8 mouse cellular contexts compared by ENCODE assay signal in genomic region chr4:116073146-116073545, GRCm38 (mm10). TPM values are rescaled to one million over a fixed set of nuclear protein-coding genes. Genes with fewer than 3 reads are reported as not detected.
DNase-seq lines count a peak whose midpoint lies in the region; ATAC-seq lines count a peak whose summit lies in the region.

No protein-coding gene starts in this region.

- H3K27ac ChIP-seq in hindbrain, embryonic 10.5 days = no peak overlapping the region
- no peak overlapping the region for H3K27ac ChIP-seq in hindbrain, embryonic 11.5 days (ENCODE audit: low read depth, low read length)
- H3K27ac ChIP-seq in hindbrain, embryonic 13.5 days = no peak overlapping the region
- no peak overlapping the region for H3K27ac ChIP-seq in midbrain, embryonic 16.5 days (ENCODE audit: low read length)

- H3K4me1 ChIP-seq in hindbrain, embryonic 10.5 days (replicated peaks) = peaks cover 35% of the 10 kb centered on the region
- peaks cover 9% of the 10 kb centered on the region for H3K4me1 ChIP-seq in hindbrain, embryonic 11.5 days (replicated peaks; ENCODE audit: control insufficient read depth, insufficient read depth, low read length)
- peaks cover 39% of the 10 kb centered on the region for H3K4me1 ChIP-seq in hindbrain, embryonic 13.5 days (replicated peaks)
- peaks cover 32% of the 10 kb centered on the region for H3K4me1 ChIP-seq in midbrain, embryonic 16.5 days (ENCODE audit: control insufficient read depth, insufficient read depth, low read length)

- no peak for ATAC-seq in hindbrain, embryonic 11.5 days (ENCODE audit: low FRiP score)
- ATAC-seq in hindbrain, embryonic 13.5 days (ENCODE audit: low FRiP score) = no peak
- no peak for ATAC-seq in midbrain, embryonic 16.5 days

- DNase-seq in hindbrain, embryonic 10.5 days (ENCODE audit: low spot score) = no peak
- no peak for DNase-seq in hindbrain, embryonic 11.5 days (ENCODE audit: low spot score)
- DNase-seq in NIH3T3 (ENCODE audit: low read depth) = peak; percentile 70
- DNase-seq in left cerebral cortex, adult 18-20 months (ENCODE audit: low spot score in 2 of 2) = no peak
- DNase-seq in spleen, adult 18-20 months = no peak
- DNase-seq in adrenal gland, postnatal 4 days (ENCODE audit: low spot score in 2 of 2) = no peak

- H3K36me3 ChIP-seq in hindbrain, embryonic 10.5 days = peaks cover 26% of the 10 kb centered on the region
- peaks cover 2% of the 10 kb centered on the region; the same call in 1 of the 2 replicates for H3K36me3 ChIP-seq in hindbrain, embryonic 11.5 days (ENCODE audit: control insufficient read depth, insufficient read depth, low read length)
- peaks cover 23% of the 10 kb centered on the region for H3K36me3 ChIP-seq in hindbrain, embryonic 13.5 days
- H3K36me3 ChIP-seq in midbrain, embryonic 16.5 days (ENCODE audit: control insufficient read depth, insufficient read depth, low read length) = peaks cover 7% of the 10 kb centered on the region; the same call in 1 of the 2 replicates

- 63% methylated on average over 4 of the region's 4 CpGs for WGBS in hindbrain, embryonic 10.5 days
- WGBS in hindbrain, embryonic 11.5 days = 57% methylated on average over 4 of the region's 4 CpGs
- 55% methylated on average over 4 of the region's 4 CpGs for WGBS in hindbrain, embryonic 13.5 days
- 59% methylated on average over 4 of the region's 4 CpGs for WGBS in midbrain, embryonic 16.5 days

- no peaks in the 10 kb centered on the region for H3K27me3 ChIP-seq in hindbrain, embryonic 10.5 days (ENCODE audit: insufficient read depth, poor library complexity, severe bottlenecking)
- no peaks in the 10 kb centered on the region for H3K27me3 ChIP-seq in hindbrain, embryonic 11.5 days (ENCODE audit: control insufficient read depth, insufficient read depth, low read length)
- H3K27me3 ChIP-seq in hindbrain, embryonic 13.5 days = no peaks in the 10 kb centered on the region
- H3K27me3 ChIP-seq in midbrain, embryonic 16.5 days (ENCODE audit: control insufficient read depth, insufficient read depth, low read depth, low read length) = no peaks in the 10 kb centered on the region

- no peaks in the 10 kb centered on the region for H3K9me3 ChIP-seq in hindbrain, embryonic 10.5 days
- H3K9me3 ChIP-seq in hindbrain, embryonic 11.5 days (ENCODE audit: control insufficient read depth, low read length) = no peaks in the 10 kb centered on the region
- no peaks in the 10 kb centered on the region for H3K9me3 ChIP-seq in hindbrain, embryonic 13.5 days
- no peaks in the 10 kb centered on the region for H3K9me3 ChIP-seq in midbrain, embryonic 16.5 days (replicated peaks; ENCODE audit: control insufficient read depth, low read length, poor library complexity, severe bottlenecking)

- peak overlapping the region; percentile 96; the same call in 1 of the 2 replicates for H3K4me3 ChIP-seq in hindbrain, embryonic 10.5 days
- H3K4me3 ChIP-seq in hindbrain, embryonic 11.5 days (ENCODE audit: low read depth, low read length) = no peak overlapping the region
- H3K4me3 ChIP-seq in hindbrain, embryonic 13.5 days = no peak overlapping the region
- H3K4me3 ChIP-seq in midbrain, embryonic 16.5 days (ENCODE audit: low read depth, low read length) = no peak overlapping the region

- H3K4me2 ChIP-seq in hindbrain, embryonic 11.5 days (replicated peaks; ENCODE audit: low read depth, low read length) = no peak overlapping the region
- peak overlapping the region; percentile 71 for H3K4me2 ChIP-seq in hindbrain, embryonic 13.5 days
- H3K4me2 ChIP-seq in midbrain, embryonic 16.5 days (ENCODE audit: low read length) = peak overlapping the region; percentile 12; the same call in 1 of the 2 replicates

- H3K9ac ChIP-seq in hindbrain, embryonic 11.5 days (ENCODE audit: low read depth, low read length) = no peak overlapping the region
- H3K9ac ChIP-seq in hindbrain, embryonic 13.5 days = peak overlapping the region; percentile 16; the same call in 1 of the 2 replicates
- no peak overlapping the region for H3K9ac ChIP-seq in midbrain, embryonic 16.5 days (ENCODE audit: low read depth, low read length)

RNA-seq across cellular contexts. Expression of gene Uqcrh, which starts 1.7 kb away (rescaled TPM):
- polyA plus RNA-seq in hindbrain, embryonic 10.5 days (2016; fragmentation: Nextera tagmentation; extraction: Ambion mirVana) = 453 and 461 TPM in 2 replicates
- 413 and 425 TPM in 2 replicates for polyA plus RNA-seq in hindbrain, embryonic 11.5 days (2014; fragmentation: Nextera tagmentation; extraction: Ambion mirVana)
- 441 and 446 TPM in 2 replicates for polyA plus RNA-seq in hindbrain, embryonic 13.5 days (2015; fragmentation: Nextera tagmentation; extraction: Ambion mirVana)
- 367 and 376 TPM in 2 replicates for polyA plus RNA-seq in midbrain, embryonic 16.5 days (2015; fragmentation: Nextera tagmentation; extraction: Ambion mirVana)
- 100 to 1,000 TPM; 434 to 461 TPM for total RNA-seq in left cerebral cortex, adult 18-20 months (2021)
- total RNA-seq in adrenal gland, postnatal 4 days (2021) = 100 to 1,000 TPM; 468 to 515 TPM

RNA-seq across cellular contexts. Expression of gene Lrrc41, which starts 1.9 kb away (rescaled TPM):
- polyA plus RNA-seq in hindbrain, embryonic 10.5 days (2016; fragmentation: Nextera tagmentation; extraction: Ambion mirVana) = 68.2 and 78.6 TPM in 2 replicates
- polyA plus RNA-seq in hindbrain, embryonic 11.5 days (2014; fragmentation: Nextera tagmentation; extraction: Ambion mirVana) = 65.5 and 72.3 TPM in 2 replicates
- 66.4 and 68.5 TPM in 2 replicates for polyA plus RNA-seq in hindbrain, embryonic 13.5 days (2015; fragmentation: Nextera tagmentation; extraction: Ambion mirVana)
- 73.7 and 74.6 TPM in 2 replicates for polyA plus RNA-seq in midbrain, embryonic 16.5 days (2015; fragmentation: Nextera tagmentation; extraction: Ambion mirVana)
- total RNA-seq in left cerebral cortex, adult 18-20 months (2021) = 10 to 100 TPM; 44.7 to 54.3 TPM
- 10 to 100 TPM; 70.4 to 74.7 TPM for total RNA-seq in adrenal gland, postnatal 4 days (2021)

RNA-seq across cellular contexts. Expression of gene Nsun4, which starts 19.5 kb away (rescaled TPM):
- 18.0 and 19.6 TPM in 2 replicates for polyA plus RNA-seq in hindbrain, embryonic 10.5 days (2016; fragmentation: Nextera tagmentation; extraction: Ambion mirVana)
- polyA plus RNA-seq in hindbrain, embryonic 11.5 days (2014; fragmentation: Nextera tagmentation; extraction: Ambion mirVana) = 19.3 and 20.7 TPM in 2 replicates
- polyA plus RNA-seq in hindbrain, embryonic 13.5 days (2015; fragmentation: Nextera tagmentation; extraction: Ambion mirVana) = 13.8 and 15.7 TPM in 2 replicates
- 9.9 and 11.3 TPM in 2 replicates for polyA plus RNA-seq in midbrain, embryonic 16.5 days (2015; fragmentation: Nextera tagmentation; extraction: Ambion mirVana)
- total RNA-seq in left cerebral cortex, adult 18-20 months (2021) = 10 to 100 TPM; 13.3 TPM
- 10 to 100 TPM; 27.8 to 28.7 TPM for total RNA-seq in adrenal gland, postnatal 4 days (2021)

RNA-seq across cellular contexts. Expression of gene Rad54l, which starts 50.3 kb away (rescaled TPM):
- polyA plus RNA-seq in hindbrain, embryonic 10.5 days (2016; fragmentation: Nextera tagmentation; extraction: Ambion mirVana) = 57.3 and 75.4 TPM in 2 replicates
- 42.1 and 46.9 TPM in 2 replicates for polyA plus RNA-seq in hindbrain, embryonic 11.5 days (2014; fragmentation: Nextera tagmentation; extraction: Ambion mirVana)
- 11.4 and 12.1 TPM in 2 replicates for polyA plus RNA-seq in hindbrain, embryonic 13.5 days (2015; fragmentation: Nextera tagmentation; extraction: Ambion mirVana)
- 4.6 and 6.1 TPM in 2 replicates for polyA plus RNA-seq in midbrain, embryonic 16.5 days (2015; fragmentation: Nextera tagmentation; extraction: Ambion mirVana)
- total RNA-seq in left cerebral cortex, adult 18-20 months (2021) = under 1 TPM; 0.49 TPM
- 10 to 100 TPM; 12.1 to 12.3 TPM for total RNA-seq in adrenal gland, postnatal 4 days (2021)

RNA-seq across cellular contexts. Expression of gene Pomgnt1, which starts 50.5 kb away (rescaled TPM):
- polyA plus RNA-seq in hindbrain, embryonic 10.5 days (2016; fragmentation: Nextera tagmentation; extraction: Ambion mirVana) = 51.9 and 55.0 TPM in 2 replicates
- 49.0 and 52.3 TPM in 2 replicates for polyA plus RNA-seq in hindbrain, embryonic 11.5 days (2014; fragmentation: Nextera tagmentation; extraction: Ambion mirVana)
- 62.6 and 63.7 TPM in 2 replicates for polyA plus RNA-seq in hindbrain, embryonic 13.5 days (2015; fragmentation: Nextera tagmentation; extraction: Ambion mirVana)
- 63.1 and 68.8 TPM in 2 replicates for polyA plus RNA-seq in midbrain, embryonic 16.5 days (2015; fragmentation: Nextera tagmentation; extraction: Ambion mirVana)
- 10 to 100 TPM; 77.7 to 83.0 TPM for total RNA-seq in left cerebral cortex, adult 18-20 months (2021)
- total RNA-seq in adrenal gland, postnatal 4 days (2021) = 10 to 100 TPM; 65.6 to 66.7 TPM
